Mouse (Mus musculus): ENCODE data around the gene Anapc16.
"Not testable (repeated sequence)": the region's sequence is repeated elsewhere in the genome, so short reads cannot be mapped to it uniquely, and the experiment has no call there.

Anapc16 gene

GRCm38 (mm10) chr10:59999057-59999456 is 3.9 kb downstream of the Anapc16 start:
- DNase-seq, result no peak

DNA sequence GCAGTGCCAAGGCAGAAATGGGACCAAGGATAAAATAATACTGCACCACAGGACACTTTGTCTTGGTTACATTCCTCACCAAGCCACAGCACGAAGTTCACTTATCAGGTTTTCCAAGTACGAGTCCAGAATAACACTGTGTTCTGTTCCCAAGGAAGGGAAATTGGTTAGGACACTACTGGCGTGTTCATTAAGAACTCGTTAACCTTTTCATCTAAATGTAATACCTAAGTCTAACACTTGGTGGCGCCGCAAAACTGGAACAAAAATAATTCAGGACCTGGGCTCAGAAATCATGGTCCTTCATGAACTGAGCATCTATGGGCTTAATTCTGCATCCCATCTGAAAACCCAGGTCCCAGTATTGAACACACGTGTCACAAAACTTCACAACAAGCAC is 5.3 kb downstream of the Anapc16 start:
- DNase-seq, result peak; percentile 76

DNA sequence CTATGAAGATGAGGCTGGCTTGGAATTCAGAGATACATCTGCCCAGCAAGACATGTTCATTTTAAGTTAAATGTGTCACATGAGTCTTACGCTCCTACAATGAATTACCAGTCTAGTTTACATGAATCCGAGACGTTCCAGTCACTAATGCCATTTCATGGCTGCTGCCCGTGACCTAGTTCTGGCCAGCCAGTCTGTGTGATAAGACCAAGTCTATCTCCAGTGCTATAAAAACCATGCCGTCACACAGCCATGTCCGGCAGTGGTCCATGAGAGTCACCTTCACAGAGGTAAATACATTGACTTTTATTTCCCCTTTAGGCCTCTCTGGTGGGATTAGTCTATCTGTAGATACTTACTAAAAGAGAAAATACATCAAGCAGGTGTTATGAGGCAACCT is 7.0 kb downstream of the Anapc16 start:
- DNase-seq, result no peak

GRCm38 (mm10) chr10:59993813-59994212 is 9.1 kb downstream of the Anapc16 start:
- not testable (repeated sequence) for DNase-seq

- DNase-seq, result no peak
Measured at GRCm38 (mm10) chr10:59992024-59992423, 10.9 kb downstream of the Anapc16 start.

GRCm38 (mm10) chr10:59991262-59991880 is 11.6 kb downstream of the Anapc16 start:
- DNase-seq, result no peak

GRCm38 (mm10) chr10:59990393-59990792 is 12.5 kb downstream of the Anapc16 start:
- no peak for DNase-seq

DNA sequence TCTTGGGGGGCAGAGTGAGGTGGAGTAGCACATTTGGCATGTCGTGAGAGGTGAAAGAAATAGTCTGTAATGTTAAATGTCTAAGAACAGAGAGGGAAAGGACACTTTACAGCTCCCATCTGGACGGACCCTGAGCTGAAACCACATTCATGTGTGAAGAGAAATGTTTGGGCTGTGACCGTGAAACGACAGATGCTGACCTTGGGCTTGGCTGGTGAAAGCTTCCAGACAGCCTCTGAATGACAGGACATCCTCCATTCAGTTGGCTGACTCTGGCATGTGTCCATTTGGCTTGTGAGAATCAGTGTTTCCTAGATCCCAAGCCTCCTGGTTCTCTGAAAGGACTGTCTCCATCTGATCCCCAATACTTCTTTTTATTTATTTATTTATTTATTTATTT is 14.9 kb downstream of the Anapc16 start:
- DNase-seq, result no peak

DNA sequence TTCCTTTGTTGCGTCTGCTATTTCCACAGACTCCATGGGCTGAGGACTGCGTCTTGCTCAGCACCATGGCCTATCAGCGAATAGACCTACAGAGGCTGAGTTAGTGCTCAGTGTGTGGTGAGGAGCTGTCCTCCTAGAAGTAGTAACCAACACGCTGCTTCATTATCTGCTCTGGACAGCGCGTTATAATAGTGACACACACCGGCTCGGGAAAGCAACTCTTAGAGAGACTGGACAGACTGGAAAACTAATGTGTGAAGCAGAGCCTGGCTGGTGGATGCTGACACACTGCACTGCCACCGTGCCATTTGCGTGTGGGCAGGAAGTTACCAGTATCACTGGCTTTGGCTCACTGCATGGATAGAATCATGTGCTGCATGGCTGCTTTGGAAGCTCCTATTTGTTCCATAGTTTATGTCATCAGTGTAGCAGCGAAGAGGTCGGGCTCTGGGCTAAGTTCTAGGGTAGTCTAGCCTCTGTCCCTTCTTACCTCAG is 20.5 kb downstream of the Anapc16 start:
- DNase-seq, result no peak

DNA sequence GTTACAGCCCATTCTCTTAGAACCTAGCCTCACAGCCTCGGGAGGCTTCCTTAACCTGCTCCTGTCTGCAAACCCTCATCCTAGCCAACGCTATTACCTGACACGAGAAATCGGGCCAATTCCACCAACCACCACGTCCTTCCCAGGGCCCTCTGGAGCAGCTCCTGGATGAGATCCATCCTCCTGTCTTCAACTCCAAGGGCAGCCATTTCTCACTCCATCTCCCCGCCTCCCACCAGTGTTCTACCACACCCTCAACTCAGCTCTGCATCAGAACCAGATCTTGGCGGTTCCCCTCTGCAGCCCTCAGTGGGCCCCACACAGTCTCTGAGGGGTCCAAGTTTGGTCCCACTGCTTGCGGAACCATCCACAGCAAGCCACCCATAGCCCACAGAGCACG is 21.1 kb downstream of the Anapc16 start:
- no peak for DNase-seq

DNA sequence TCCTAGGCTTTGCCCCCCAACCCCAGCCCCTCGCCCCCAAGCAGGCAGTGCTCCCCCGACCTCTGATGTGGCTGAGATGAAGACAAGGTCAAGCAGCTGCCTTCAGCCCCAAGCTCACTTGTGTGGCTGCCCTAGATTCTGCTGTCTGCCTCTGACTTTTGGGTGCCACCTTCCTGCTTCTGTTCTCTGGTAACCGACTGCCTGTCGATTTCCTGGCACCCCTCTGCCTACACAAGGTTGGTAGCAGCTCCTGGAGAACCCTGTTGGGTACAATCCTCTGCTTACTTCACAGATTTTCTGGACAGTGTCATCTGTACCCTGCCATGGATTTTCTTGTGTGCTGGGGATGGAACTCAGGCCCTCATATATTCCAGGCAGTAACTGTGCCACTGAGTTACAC is 21.6 kb downstream of the Anapc16 start:
- no peak for DNase-seq

DNA sequence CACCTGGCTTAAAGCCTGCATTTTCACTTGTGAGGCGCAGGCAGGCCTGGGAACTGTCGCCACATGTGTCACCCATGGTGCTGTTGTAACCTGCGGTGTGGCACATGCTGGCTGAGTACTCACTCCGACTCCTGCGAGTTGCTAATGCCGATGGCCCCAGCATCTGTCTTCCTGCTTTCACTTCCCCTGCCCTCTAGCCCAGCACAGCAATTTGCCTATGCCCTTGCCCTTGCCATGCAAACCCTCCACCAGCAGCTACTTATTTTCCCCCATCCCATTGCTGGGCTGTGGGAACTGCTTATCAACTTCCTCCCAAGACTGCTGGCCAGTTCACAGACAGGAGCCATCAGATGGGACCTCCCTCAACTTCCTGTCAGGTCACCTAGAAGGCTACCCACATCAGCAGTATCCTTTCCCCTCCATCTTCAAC is 22.1 kb downstream of the Anapc16 start:
- DNase-seq, result no peak

GRCm38 (mm10) chr10:59978873-59979743 is 23.8 kb downstream of the Anapc16 start:
- DNase-seq, result no peak

GRCm38 (mm10) chr10:59978401-59978800 is 24.5 kb downstream of the Anapc16 start:
- no peak for DNase-seq

DNA sequence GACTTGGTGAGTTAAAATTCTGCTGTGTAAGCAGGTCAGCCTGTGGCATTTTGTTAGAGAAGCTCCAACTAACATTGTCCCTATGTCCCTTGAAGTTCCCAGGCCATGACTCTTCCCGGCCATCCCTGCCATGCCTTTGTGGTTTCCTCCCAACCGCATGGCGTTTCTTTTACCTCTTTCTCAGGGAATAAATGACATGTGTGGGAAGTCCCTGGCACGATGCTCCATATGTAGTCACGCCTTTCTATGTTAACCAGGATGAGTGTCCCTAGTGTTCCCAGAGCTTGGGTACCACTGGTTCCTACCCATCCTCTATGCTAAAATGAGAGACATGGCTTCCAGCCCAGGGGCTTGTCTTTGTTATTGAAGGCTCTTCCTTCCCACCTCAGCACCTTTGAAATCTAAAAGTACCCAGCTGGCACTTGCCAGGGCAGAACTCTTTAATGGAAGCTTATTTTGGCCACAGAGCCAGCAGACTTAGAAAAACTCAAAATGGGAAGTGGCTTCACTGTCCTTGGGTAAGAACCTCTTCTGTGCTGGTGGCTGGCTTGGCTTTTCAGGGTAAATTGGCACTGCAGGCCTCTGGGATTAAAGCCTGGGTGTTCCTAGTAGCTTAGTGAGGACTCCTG is 25.1 kb downstream of the Anapc16 start:
- no peak for DNase-seq

GRCm38 (mm10) chr10:59977141-59977540 is 25.8 kb downstream of the Anapc16 start:
- no peak for DNase-seq

DNA sequence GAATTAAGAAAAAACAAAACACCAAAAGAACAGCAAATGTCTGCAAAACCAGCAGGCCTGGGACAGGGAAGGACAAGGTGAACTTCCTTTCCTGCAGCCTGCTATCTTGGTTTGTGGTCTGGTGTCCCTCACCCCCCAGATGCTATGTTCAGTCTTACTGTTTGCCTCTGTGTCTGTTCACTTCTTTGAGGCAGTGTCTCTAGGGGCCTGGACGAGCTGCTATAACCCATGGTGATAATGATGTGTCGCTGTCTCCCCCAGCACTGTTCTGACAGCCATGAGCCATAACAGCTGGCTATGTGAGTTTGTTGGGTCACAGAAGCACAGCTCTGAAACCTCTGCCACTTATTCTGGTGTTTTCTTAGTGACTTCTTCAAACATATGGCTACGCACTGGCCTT is 28.1 kb downstream of the Anapc16 start:
- no peak for DNase-seq

DNA sequence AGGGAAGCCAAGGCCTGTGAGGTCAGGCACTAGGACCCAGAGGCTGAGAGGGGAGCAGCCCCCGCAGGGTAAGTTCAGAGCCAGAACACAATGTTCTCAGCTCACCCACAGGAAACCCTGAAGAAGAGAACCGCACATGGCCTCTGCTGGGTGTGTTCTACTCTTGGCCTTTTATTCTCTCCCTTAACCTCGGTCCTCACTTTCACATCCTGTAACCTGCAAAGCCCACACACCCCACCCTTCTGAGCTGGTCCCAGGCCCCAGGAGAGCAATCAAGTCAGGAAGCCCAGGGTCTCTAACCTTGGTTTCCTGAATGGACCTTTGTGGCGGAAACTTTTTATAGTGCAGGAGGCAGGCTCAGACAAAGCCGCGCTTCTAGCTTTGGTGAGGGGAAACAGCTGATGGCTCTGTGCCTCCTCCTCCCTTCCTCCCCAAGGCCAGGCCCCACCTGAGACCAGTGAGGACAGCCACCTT is 28.7 kb downstream of the Anapc16 start:
- peak; percentile 71 for DNase-seq

DNA sequence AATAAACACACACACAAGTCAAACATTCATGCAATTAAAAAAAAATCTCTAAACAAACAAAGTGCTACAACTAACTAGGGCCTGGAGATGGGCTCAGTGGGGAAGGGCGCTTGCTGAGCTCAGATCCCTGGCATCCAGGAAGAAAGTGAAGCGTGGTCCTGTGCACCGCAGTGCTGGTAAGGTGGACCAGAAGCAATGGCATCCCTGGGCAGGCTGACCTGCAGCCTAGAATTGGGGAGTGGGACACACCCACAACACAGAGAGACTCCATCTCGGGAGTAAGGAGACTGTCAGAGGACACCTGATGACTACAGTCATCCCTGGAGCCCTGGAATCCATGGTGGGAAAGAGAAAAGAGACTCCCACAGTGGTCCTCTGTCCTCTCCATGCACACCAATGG is 29.5 kb downstream of the Anapc16 start:
- DNase-seq, result no peak

DNA sequence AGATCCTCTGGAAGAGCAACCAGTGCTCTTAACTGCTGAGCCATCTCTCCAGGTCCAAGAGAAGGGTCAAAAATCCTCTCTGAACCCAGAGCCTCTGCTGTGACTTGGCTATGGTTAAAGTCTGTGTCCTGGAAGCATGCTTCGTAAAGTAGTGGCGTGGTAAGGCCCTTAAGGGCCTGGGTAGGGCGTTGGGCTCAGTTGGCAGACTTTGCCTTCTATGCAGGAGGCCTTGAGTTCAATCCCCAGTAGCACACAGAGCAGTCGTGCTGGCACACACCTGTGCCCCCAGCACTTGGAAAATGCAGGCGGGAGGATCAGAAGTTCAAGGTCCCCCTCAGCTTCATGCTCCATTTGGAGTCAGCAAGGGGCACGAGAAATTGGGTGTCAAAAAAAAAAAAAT is 29.9 kb downstream of the Anapc16 start:
- DNase-seq, result no peak

DNA sequence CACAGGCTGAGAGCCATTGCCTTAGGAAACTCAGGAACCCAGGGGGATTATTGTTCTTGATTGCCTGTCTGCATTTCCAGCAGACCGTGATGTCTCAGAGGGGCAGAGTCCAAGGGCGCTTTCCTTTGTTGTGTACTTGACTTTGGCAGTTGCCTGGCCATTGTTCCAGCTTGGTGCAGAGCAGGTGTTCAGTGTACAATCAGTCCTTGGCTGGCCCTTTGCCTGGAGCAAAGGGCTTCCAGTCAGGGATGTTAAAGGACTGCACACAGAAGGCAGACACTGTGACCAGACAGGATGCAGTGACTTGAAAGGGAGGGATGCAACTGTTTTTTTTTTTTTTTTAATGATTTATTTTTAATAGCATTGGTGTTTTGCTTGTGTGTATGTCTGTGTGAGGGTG is 30.4 kb downstream of the Anapc16 start:
- DNase-seq, result no peak

DNA sequence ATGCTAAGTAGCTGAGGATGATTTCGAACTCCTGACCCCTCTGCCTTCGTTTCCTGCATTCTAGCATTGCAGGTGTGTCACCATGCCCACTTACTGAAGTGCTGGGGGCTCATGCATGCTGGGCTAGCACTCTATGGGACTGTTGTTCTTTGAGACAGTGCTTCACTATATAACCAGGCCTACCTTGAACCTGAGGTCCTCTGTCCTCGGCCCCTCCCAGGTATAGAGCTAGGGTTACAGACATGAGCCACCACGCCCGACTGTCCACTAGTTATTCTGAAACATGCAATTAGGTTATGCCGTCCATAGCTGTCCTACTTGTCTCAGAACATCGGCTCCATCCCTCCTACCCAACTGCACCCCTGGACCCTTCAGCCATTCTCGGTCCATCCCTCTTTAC is 31.1 kb downstream of the Anapc16 start:
- no peak for DNase-seq

- DNase-seq, result no peak
Measured at GRCm38 (mm10) chr10:59970450-59971062, 32.4 kb downstream of the Anapc16 start.

Measured in embryo, embryonic 11 days (tissue).